Mouse (Mus musculus): ENCODE data around the gene 4930438A08Rik. TPM values are rescaled to one million over a fixed set of nuclear protein-coding genes. Genes with fewer than 3 reads are reported as not detected.

Gene 4930438A08Rik
- polyA plus RNA-seq, 1 experiment from 2014 or later, result not detected

- Histone ChIP-seq H3K27me3 (replicated peaks; ENCODE audit: control insufficient read depth, insufficient read depth, low read length) (no peaks in the 10 kb centered on the region), H3K4me2 (ENCODE audit: low read length) (no peak overlapping the region), H3K4me3 (ENCODE audit: low read depth, low read length) (no peak overlapping the region), H3K4me1 (ENCODE audit: control insufficient read depth, insufficient read depth, low read length) (peaks cover 11% of the 10 kb centered on the region), H3K27ac (ENCODE audit: low read depth, low read length) (no peak overlapping the region), H3K9ac (ENCODE audit: low read length) (no peak overlapping the region), H3K9me3 (replicated peaks; ENCODE audit: control insufficient read depth, low read length) (no peaks in the 10 kb centered on the region), H3K36me3 (ENCODE audit: control insufficient read depth, insufficient read depth, low read length) (peaks cover 19% of the 10 kb centered on the region; the same call in 1 of the 2 replicates)
- 94% methylated on average over 9 of the region's 9 CpGs for WGBS
- ATAC-seq (no peak), DNase-seq (ENCODE audit: low spot score) (no peak)
These were observed 34.1 kb downstream of the 4930438A08Rik start for GRCm38 (mm10) chr11:58308661-58309060.

- peaks cover 66% of the 10 kb centered on the region for H3K36me3 ChIP-seq (ENCODE audit: control insufficient read depth, insufficient read depth, low read length)
- no peaks in the 10 kb centered on the region for H3K9me3 ChIP-seq (replicated peaks; ENCODE audit: control insufficient read depth, low read length)
- no peak overlapping the region for H3K4me3 ChIP-seq (ENCODE audit: low read depth, low read length)
- no peak overlapping the region for H3K9ac ChIP-seq (ENCODE audit: low read length)
- H3K27me3 ChIP-seq (replicated peaks; ENCODE audit: control insufficient read depth, insufficient read depth, low read length), result no peaks in the 10 kb centered on the region
- no peak overlapping the region for H3K27ac ChIP-seq (ENCODE audit: low read depth, low read length)
- ATAC-seq (no peak), DNase-seq (ENCODE audit: low spot score) (no peak)
- 90% methylated on average over 6 of the region's 6 CpGs for WGBS
- H3K4me2 ChIP-seq (ENCODE audit: low read length), result no peak overlapping the region
- H3K4me1 ChIP-seq (ENCODE audit: control insufficient read depth, insufficient read depth, low read length), result no peaks in the 10 kb centered on the region
These were observed 39.5 kb downstream of the 4930438A08Rik start for GRCm38 (mm10) chr11:58314069-58314468.

- H3K27ac ChIP-seq (ENCODE audit: low read depth, low read length), result no peak overlapping the region
- H3K4me2 ChIP-seq (ENCODE audit: low read length), result no peak overlapping the region
- H3K4me3 ChIP-seq (ENCODE audit: low read depth, low read length), result no peak overlapping the region
- no peaks in the 10 kb centered on the region for H3K27me3 ChIP-seq (replicated peaks; ENCODE audit: control insufficient read depth, insufficient read depth, low read length)
- 93% methylated on average over 5 of the region's 5 CpGs for WGBS
- no peaks in the 10 kb centered on the region for H3K4me1 ChIP-seq (ENCODE audit: control insufficient read depth, insufficient read depth, low read length)
- H3K9ac ChIP-seq (ENCODE audit: low read length), result no peak overlapping the region
- peaks cover 67% of the 10 kb centered on the region for H3K36me3 ChIP-seq (ENCODE audit: control insufficient read depth, insufficient read depth, low read length)
- ATAC-seq (no peak), DNase-seq (ENCODE audit: low spot score) (no peak)
- H3K9me3 ChIP-seq (replicated peaks; ENCODE audit: control insufficient read depth, low read length), result no peaks in the 10 kb centered on the region
These were observed 41.1 kb downstream of the 4930438A08Rik start for GRCm38 (mm10) chr11:58315536-58316168.

- Histone ChIP-seq H3K4me2 (ENCODE audit: low read length) (no peak overlapping the region), H3K36me3 (ENCODE audit: control insufficient read depth, insufficient read depth, low read length) (peaks cover 62% of the 10 kb centered on the region), H3K4me1 (ENCODE audit: control insufficient read depth, insufficient read depth, low read length) (no peaks in the 10 kb centered on the region), H3K4me3 (ENCODE audit: low read depth, low read length) (no peak overlapping the region), H3K9ac (ENCODE audit: low read length) (no peak overlapping the region), H3K27me3 (replicated peaks; ENCODE audit: control insufficient read depth, insufficient read depth, low read length) (no peaks in the 10 kb centered on the region), H3K27ac (ENCODE audit: low read depth, low read length) (no peak overlapping the region), H3K9me3 (replicated peaks; ENCODE audit: control insufficient read depth, low read length) (no peaks in the 10 kb centered on the region)
- no peak for ATAC-seq
- DNase-seq (ENCODE audit: low spot score), result no peak
- 88% methylated on average over 17 of the region's 17 CpGs for WGBS
These were observed 41.7 kb downstream of the 4930438A08Rik start for GRCm38 (mm10) chr11:58316344-58316743.

GRCm38 (mm10) chr11:58316768-58317390 is 42.3 kb downstream of the 4930438A08Rik start:
- DNase-seq (ENCODE audit: low spot score) (no peak), ATAC-seq (no peak)
- Histone ChIP-seq H3K9ac (ENCODE audit: low read length) (no peak overlapping the region), H3K4me1 (ENCODE audit: control insufficient read depth, insufficient read depth, low read length) (peaks cover 3% of the 10 kb centered on the region; the same call in 1 of the 2 replicates), H3K36me3 (ENCODE audit: control insufficient read depth, insufficient read depth, low read length) (peaks cover 57% of the 10 kb centered on the region), H3K4me3 (ENCODE audit: low read depth, low read length) (no peak overlapping the region), H3K27me3 (replicated peaks; ENCODE audit: control insufficient read depth, insufficient read depth, low read length) (no peaks in the 10 kb centered on the region), H3K4me2 (ENCODE audit: low read length) (no peak overlapping the region), H3K27ac (ENCODE audit: low read depth, low read length) (no peak overlapping the region), H3K9me3 (replicated peaks; ENCODE audit: control insufficient read depth, low read length) (no peaks in the 10 kb centered on the region)
- WGBS, result 79% methylated on average over 28 of the region's 28 CpGs

GRCm38 (mm10) chr11:58322824-58323569 is 48.4 kb downstream of the 4930438A08Rik start:
- Histone ChIP-seq H3K36me3 (ENCODE audit: control insufficient read depth, insufficient read depth, low read length) (peaks cover 33% of the 10 kb centered on the region), H3K9me3 (replicated peaks; ENCODE audit: control insufficient read depth, low read length) (no peaks in the 10 kb centered on the region), H3K4me1 (ENCODE audit: control insufficient read depth, insufficient read depth, low read length) (peaks cover 16% of the 10 kb centered on the region), H3K4me3 (ENCODE audit: low read depth, low read length) (peak overlapping the region; percentile 77), H3K9ac (ENCODE audit: low read length) (peak overlapping the region; percentile 91), H3K27me3 (replicated peaks; ENCODE audit: control insufficient read depth, insufficient read depth, low read length) (no peaks in the 10 kb centered on the region), H3K27ac (ENCODE audit: low read depth, low read length) (peak overlapping the region; percentile 94), H3K4me2 (ENCODE audit: low read length) (peak overlapping the region; percentile 86)
- 0% methylated on average over 55 of the region's 63 CpGs for WGBS
- DNase-seq (ENCODE audit: low spot score) (peak; percentile 96), ATAC-seq (peak; percentile 99)

- WGBS, result 13% methylated on average over 24 of the region's 24 CpGs
- Histone ChIP-seq H3K4me2 (ENCODE audit: low read length) (peak overlapping the region; percentile 86), H3K9me3 (replicated peaks; ENCODE audit: control insufficient read depth, low read length) (no peaks in the 10 kb centered on the region), H3K4me3 (ENCODE audit: low read depth, low read length) (peak overlapping the region; percentile 77), H3K27me3 (replicated peaks; ENCODE audit: control insufficient read depth, insufficient read depth, low read length) (no peaks in the 10 kb centered on the region), H3K9ac (ENCODE audit: low read length) (peak overlapping the region; percentile 91), H3K27ac (ENCODE audit: low read depth, low read length) (peak overlapping the region; percentile 75), H3K36me3 (ENCODE audit: control insufficient read depth, insufficient read depth, low read length) (peaks cover 25% of the 10 kb centered on the region), H3K4me1 (ENCODE audit: control insufficient read depth, insufficient read depth, low read length) (peaks cover 16% of the 10 kb centered on the region)
- peak; percentile 27 for ATAC-seq
- no peak for DNase-seq (ENCODE audit: low spot score)
These were observed 49.2 kb downstream of the 4930438A08Rik start for GRCm38 (mm10) chr11:58323570-58324340.

GRCm38 (mm10) chr11:58324614-58325229 is 50.1 kb downstream of the 4930438A08Rik start:
- H3K36me3 ChIP-seq (ENCODE audit: control insufficient read depth, insufficient read depth, low read length), result peaks cover 18% of the 10 kb centered on the region
- no peak overlapping the region for H3K9ac ChIP-seq (ENCODE audit: low read length)
- no peak overlapping the region for H3K4me3 ChIP-seq (ENCODE audit: low read depth, low read length)
- no peak overlapping the region for H3K4me2 ChIP-seq (ENCODE audit: low read length)
- ATAC-seq (no peak), DNase-seq (ENCODE audit: low spot score) (no peak)
- H3K27me3 ChIP-seq (replicated peaks; ENCODE audit: control insufficient read depth, insufficient read depth, low read length), result no peaks in the 10 kb centered on the region
- no peaks in the 10 kb centered on the region for H3K9me3 ChIP-seq (replicated peaks; ENCODE audit: control insufficient read depth, low read length)
- WGBS, result 85% methylated on average over 3 of the region's 3 CpGs
- H3K27ac ChIP-seq (ENCODE audit: low read depth, low read length), result no peak overlapping the region
- H3K4me1 ChIP-seq (ENCODE audit: control insufficient read depth, insufficient read depth, low read length), result peaks cover 25% of the 10 kb centered on the region

All from forebrain, embryonic 14.5 days (tissue).